Mouse (Mus musculus): Measurements from ENCODE around the gene Rad51b.
A peak's percentile ranks its signal among the peaks of the same experiment; 100 is the strongest.

Gene Rad51b

DNA sequence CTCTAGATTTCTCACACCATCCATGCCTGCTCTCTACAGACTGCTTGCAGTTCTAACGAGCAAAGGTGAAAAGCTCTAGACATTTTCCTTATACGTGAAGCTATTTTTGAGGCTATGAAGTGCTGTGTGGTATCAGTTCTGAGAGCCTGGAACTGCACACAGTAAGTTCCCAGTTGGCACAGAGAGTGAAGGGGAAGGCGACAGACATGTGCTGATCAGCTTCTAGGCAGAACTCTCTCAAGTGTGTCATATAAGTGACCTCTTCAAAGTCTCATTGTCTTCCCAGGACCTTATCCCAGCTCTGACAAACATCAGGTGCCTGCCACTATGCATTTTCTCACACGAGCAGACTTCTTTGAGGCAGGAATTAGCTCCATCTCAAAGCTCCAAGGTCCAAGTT is 530.7 kb downstream of the Rad51b start:
- no peak for DNase-seq (ENCODE audit: low spot score in 2 of 2)

DNA sequence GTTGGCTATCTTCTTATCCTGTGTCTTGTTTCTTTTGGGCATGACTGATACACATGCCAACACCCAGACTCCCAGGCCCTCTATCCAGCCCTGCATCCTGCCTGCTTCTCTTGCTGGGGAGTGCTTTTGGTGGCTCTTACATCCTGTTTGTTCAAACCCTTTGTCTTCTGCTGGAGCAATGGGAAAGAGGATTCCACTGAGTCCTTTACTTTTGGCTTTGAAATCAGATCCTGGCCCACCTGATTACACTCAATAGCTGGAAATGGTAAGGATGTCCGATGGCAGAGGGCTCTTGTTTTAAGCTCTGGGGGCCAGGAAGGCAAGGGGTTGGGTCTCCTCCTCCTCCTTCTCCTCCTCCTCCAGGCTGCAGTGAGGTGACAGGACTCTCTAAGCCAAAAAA is 533.6 kb downstream of the Rad51b start:
- no peak for DNase-seq (ENCODE audit: low spot score in 2 of 2)

- no peak for DNase-seq (ENCODE audit: low spot score in 2 of 2)
Observed at GRCm38 (mm10) chr12:79832611-79833010, 535.5 kb downstream of the Rad51b start.

DNA sequence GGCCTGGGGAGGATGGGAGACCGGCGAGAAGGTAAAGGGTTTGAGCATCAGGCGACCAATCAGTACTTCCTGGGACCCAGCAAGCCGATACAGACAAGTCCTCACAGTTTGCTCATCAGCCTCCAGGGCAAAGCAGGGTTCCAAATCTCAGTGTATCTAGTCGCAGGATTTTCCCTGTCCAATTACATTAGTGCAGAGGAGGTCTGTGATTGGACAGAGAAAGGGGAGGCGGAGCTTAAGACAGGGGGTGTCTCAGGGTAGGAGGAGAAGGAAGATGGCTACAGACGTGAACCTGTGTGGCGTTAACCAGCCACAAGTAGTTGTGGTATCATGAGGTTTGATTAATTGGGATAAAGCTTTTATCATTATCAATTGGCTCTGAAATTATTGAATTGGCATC is 538.4 kb downstream of the Rad51b start:
- no peak for DNase-seq (ENCODE audit: low spot score in 2 of 2)

- DNase-seq (ENCODE audit: low spot score in 2 of 2), result peak; percentile 30 to 68
Observed at GRCm38 (mm10) chr12:79838181-79838961, 541.3 kb downstream of the Rad51b start.

- no peak for DNase-seq (ENCODE audit: low spot score in 2 of 2)
Observed at GRCm38 (mm10) chr12:79839096-79839941, 542.2 kb downstream of the Rad51b start.

DNA sequence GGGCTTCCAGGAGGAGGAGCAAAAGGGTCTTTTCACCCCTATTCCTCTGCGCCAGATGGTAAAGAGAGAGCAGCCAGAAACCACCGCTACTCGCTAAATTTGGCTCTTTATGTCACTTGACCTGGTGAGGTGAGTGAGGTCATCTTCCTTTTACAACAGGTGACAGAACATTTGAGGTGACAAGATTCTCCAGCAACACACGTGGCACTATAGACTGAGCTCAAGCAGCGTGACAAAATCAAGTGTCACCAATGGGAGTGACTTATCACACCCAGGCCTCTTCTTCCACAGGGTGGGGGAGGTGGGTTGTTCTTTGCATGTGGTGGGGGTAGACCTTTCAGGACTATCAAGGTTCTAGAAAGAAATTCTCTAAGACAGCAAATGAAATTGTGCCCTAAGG is 543.4 kb downstream of the Rad51b start:
- DNase-seq (ENCODE audit: low spot score in 2 of 2), result no peak

DNA sequence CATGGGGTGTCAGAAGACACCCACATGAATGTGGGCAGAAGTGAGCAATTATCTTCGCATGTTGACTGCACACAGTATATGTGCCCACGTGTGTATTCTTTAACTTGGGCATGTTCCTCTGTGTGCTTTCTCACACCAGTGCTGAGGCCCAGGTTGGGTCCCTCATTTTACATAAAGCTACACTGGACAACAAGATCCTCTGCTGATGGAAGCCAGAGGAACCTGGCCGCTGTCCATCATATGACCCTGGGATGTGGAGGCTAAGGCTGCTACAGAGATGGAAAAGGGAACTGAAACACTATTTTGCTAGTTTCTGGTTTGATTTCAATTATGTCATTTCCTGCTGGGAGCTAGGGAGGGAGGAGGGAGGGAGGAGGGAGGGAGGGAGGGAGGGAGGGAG is 544.2 kb downstream of the Rad51b start:
- DNase-seq (ENCODE audit: low spot score in 2 of 2), result no peak

DNA sequence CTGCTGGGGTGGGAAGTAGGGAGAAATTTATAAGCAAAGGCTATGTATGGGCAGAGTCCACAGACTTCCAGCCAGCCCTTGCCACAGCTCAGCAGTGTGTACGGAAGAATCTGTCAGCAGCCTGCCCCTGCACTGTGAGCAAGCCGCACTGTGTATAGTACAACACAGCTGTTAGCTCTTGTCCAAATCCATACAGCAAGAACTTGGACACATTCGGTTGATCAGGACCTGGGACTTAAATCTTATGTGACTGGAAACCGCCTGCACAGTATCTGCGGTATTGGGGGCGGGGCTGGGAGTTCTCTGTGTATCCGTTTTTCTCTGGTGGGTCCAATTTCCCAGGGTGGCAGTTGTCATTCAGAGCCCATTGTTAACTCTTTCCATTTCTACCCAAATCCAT is 545.2 kb downstream of the Rad51b start:
- DNase-seq (ENCODE audit: low spot score in 2 of 2), result no peak

DNA sequence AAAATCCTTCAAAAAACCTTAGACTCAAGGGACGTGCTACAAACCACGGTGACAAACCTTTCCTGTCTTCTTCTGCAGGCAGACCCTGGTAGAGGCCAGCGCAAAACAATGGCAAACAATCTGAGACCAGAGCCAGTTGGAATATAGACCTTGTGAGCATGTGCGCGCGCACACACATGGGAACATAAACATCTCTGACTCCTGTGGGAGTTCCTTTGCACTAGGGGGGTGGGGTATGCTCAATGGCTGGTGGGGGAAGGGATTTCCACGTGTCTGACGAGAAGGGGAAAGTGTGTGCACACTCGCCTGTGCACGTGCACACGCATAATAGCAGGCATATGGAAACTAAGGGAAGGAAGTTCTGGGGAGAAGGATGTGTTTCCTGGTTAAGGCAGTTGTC is 545.9 kb downstream of the Rad51b start:
- no peak for DNase-seq (ENCODE audit: low spot score in 2 of 2)

GRCm38 (mm10) chr12:79843496-79843895 is 546.4 kb downstream of the Rad51b start:
- DNase-seq (ENCODE audit: low spot score in 2 of 2), result no peak

DNA sequence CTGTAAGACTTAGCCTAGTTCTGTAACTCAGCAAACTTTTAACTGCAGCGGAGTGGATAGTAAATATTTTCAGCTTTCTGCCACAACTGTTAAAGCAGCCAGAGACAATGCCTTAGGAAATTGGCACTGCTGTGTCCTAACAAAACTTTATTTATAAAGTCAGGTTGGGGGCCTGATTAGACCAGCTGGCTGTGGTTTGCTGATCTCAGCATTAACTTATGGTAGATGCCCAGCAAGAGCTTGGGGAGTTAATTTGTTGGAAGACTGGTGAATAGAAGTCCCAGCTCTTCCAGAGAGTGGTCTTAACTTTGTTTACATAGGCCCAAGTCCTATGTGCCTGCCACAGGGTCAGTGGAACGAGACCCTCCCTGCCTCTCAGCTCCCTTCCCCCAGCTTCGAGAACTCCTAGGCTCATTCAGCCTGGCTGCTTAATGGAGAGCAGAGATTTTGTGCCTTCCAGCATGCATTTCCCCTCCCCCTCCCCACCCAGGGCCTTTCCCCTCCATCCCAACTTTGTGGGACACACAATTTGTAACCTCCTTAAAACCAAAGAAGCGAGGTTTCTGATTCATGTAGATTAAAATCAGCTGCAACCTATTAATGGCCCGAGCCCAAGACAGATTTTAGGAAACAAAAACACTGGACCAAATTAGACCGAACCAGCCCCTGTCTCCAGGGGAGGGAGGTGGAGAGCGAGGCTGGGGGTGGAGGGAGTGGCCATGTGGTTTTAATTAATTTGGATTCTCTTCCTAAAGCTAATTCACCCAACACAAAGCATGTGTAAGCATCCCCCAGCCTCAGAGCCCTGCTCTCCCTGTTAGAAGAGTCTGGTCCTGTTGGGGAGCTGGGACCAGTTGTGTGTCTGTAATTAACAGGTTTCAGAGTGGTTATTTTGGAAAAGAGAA is 549.4 kb downstream of the Rad51b start:
- DNase-seq (ENCODE audit: low spot score in 2 of 2), result no peak

- no peak for DNase-seq (ENCODE audit: low spot score in 2 of 2)
Observed at GRCm38 (mm10) chr12:79848539-79848938, 551.5 kb downstream of the Rad51b start.

DNA sequence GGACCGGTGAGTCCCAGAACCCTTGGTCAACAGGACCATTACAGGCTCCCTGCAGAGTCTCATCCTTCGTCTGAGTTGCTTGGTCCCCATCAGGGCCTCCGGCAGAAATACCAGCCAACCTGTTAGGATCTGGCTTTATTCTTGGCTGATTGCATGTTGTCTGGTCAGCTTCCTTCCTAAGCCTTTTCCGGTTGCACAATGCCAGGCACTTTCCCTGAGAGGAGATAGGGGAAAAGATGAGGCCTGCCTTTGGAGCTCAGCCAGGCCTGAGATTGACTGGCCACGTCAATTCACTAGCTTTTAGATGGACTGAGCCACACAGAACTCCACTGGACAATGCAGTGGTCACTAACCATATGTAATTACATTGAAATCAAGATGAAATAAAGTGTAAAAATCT is 552.9 kb downstream of the Rad51b start:
- no peak for DNase-seq (ENCODE audit: low spot score in 2 of 2)

DNA sequence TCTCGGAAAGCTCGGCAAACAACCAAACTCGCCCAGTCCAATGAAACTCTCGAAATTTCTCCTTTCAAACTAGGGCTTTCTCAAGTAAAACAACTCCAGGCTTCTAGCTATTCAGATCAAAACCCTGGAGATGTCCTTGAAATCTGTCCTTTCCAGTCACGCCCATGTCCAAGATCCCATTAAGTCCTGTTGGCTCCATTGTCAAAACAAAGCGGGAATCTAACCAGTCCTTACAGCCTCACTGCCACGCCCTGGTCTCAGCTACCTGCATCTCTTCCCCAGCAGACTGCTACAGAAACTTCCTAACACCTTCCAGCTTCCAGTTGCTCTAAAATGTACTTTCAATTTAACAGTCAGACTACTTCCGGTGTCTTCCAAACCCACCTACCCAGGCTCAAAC is 554.8 kb downstream of the Rad51b start:
- no peak for DNase-seq (ENCODE audit: low spot score in 2 of 2)

- no peak for DNase-seq (ENCODE audit: low spot score in 2 of 2)
Observed at GRCm38 (mm10) chr12:79852606-79853005, 555.5 kb downstream of the Rad51b start.

DNA sequence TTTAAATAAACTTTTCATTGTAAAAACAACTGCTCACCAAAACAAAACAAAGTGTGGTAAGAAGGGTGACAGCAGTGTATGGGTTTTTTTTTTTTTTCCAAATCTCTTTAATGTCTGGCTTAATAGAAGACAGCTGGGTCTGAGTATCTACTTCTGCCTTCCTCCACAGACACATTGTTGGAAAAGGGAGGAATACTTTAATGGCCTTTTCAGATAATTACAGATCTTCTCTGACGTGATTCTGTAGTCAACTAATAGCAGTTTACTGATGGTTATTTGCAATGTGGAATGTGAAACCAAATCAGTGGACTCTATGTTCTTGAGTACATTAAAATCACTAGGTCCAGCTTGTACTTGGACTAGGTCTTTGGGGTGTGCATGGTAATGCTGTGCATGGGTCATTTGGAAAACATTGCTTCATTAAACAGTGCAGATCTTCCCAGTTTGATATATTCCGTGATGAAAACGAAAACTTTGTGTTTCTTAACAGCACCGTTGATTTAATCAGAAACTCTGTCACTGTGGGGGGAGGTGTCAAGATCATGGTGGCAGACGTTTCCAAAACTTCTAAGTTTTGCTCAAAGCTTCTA is 556.9 kb downstream of the Rad51b start:
- DNase-seq (ENCODE audit: low spot score in 2 of 2), result no peak

DNA sequence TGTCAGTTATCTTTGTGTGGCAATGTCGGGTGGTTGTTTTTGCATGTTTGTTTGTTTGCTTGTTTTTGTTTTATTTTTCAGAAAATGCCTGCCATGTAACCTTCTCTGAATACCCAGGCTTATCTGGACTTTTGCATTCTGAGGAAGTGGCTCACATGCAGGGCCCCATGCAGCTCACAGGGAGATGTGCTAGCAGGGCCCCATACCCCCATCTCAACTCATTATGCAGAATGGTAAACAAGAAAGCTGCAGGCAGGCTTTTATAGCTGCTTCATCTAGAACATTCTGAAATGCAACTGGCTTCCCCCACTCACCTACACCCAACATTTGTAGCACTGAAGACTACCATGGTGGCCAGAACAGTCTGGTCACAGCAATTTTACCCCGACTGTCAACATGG is 557.4 kb downstream of the Rad51b start:
- no peak for DNase-seq (ENCODE audit: low spot score in 2 of 2)

DNA sequence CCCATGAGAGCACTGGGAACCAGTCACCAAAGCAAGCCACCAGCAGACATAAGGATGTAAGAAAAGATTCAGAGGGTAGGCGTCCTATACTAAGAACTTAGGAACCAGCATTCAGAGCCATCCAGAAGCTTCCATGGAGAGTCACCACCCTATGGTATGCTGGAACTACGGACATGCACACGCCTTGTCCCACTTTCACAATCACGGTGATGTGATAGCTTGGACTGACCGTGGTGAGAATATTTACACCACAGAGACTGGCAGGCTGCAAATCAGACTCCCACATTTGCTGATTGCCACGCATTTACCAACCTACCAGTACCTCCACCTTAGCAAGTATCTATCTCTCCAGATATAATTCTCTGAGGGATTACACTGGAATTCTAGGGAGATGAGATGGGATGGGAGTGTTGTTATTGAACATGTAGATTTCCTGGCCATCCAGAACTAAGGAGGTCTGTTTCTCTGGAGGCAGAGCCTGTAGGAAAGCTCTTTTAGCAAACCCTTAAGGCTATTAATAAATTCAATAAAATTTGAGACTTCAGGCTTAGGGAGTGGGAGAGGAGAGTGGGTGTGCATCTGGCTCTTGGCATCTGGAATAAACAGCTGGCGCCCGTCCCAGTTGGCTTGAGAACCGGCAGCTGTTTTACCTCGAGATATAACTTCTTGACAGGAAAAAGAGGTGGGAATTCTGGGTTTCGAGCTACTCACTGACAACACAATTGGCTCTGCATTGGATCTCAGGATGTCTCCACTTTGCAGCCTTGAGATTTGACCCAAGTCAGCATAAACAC is 559.2 kb downstream of the Rad51b start:
- no peak for DNase-seq (ENCODE audit: low spot score in 2 of 2)

DNA sequence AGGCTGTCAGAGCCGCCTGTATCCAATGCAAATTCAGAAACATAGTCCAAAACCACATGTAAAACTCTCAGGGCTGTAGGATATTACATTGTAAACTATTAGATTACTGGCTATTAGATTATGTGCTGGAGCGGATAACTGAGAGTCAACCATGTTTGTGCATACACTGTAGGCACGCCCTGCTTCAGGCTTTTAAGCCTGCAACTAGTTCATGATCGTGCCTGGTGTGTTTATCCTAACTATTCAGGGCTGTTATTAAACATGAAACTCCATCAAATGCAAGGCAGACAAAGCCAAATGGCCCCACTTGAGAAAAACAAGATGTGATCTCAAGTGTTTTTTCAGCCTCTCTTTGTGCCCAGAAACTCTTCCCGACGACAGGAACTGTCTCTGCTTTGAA is 560.6 kb downstream of the Rad51b start:
- DNase-seq (ENCODE audit: low spot score in 2 of 2), result no peak

GRCm38 (mm10) chr12:79858336-79858735 is 561.3 kb downstream of the Rad51b start:
- no peak for DNase-seq (ENCODE audit: low spot score in 2 of 2)
